ENCODE assay signal across 21 mouse cellular contexts in genomic region chr9:70304901-70305300, GRCm38 (mm10).
A peak's percentile ranks its signal among the peaks of the same experiment; 100 is the strongest.
DNase-seq lines count a peak whose midpoint lies in the region; ATAC-seq and TF ChIP-seq lines count a peak whose summit lies in the region.
"Had no signal": no experiment of that assay in that cellular context is flagged by ENCODE, and none has a peak within 500 bp of the region (broad histone marks: within the 10 kb centered on the region; RNA-seq: fewer than 3 reads in every experiment).

No protein-coding gene starts in this region.

- H3K27me3 ChIP-seq in spleen, adult 2 months (ENCODE audit: control insufficient read depth, insufficient read depth, low read length): no peaks in the 10 kb centered on the region
- H3K27me3 ChIP-seq in midbrain, embryonic 15.5 days (replicated peaks): no peaks in the 10 kb centered on the region
- H3K27me3 ChIP-seq: embryonic facial prominence, embryonic 13.5 days; forebrain, embryonic 12.5 days; heart, embryonic 12.5 days; hindbrain, embryonic 12.5 days; Patski had no signal

- peak overlapping the region; percentile 52 for H3K27ac ChIP-seq in spleen, adult 2 months (ENCODE audit: insufficient read depth, low read length)
- H3K27ac ChIP-seq in midbrain, embryonic 15.5 days: no peak overlapping the region
- H3K27ac ChIP-seq: embryonic facial prominence, embryonic 13.5 days; forebrain, embryonic 12.5 days; hindbrain, embryonic 12.5 days had no signal

- WGBS in spleen, adult 2 months: 18% methylated on average over 8 of the region's 8 CpGs
- 96% methylated on average over 8 of the region's 8 CpGs for WGBS in midbrain, embryonic 15.5 days

- peaks cover 9% of the 10 kb centered on the region for H3K36me3 ChIP-seq in spleen, adult 2 months (ENCODE audit: control insufficient read depth, insufficient read depth, low read length)
- H3K36me3 ChIP-seq in midbrain, embryonic 15.5 days (replicated peaks): no peaks in the 10 kb centered on the region
- H3K36me3 ChIP-seq: forebrain, embryonic 12.5 days had no signal

- H3K9ac ChIP-seq in midbrain, embryonic 15.5 days: no peak overlapping the region
- H3K9ac ChIP-seq: embryonic facial prominence, embryonic 13.5 days; forebrain, embryonic 12.5 days; heart, embryonic 12.5 days; hindbrain, embryonic 12.5 days had no signal

- TF ChIP-seq POLR2A in spleen, adult 2 months (IDR thresholded peaks at IDR 0.05; ENCODE audit: low read depth, low read length): no peak

- no peak overlapping the region for H3K4me2 ChIP-seq in midbrain, embryonic 15.5 days
- H3K4me2 ChIP-seq: embryonic facial prominence, embryonic 13.5 days; forebrain, embryonic 12.5 days; heart, embryonic 12.5 days; hindbrain, embryonic 12.5 days had no signal

- H3K9me3 ChIP-seq in midbrain, embryonic 15.5 days: no peaks in the 10 kb centered on the region
- H3K9me3 ChIP-seq: forebrain, embryonic 12.5 days; hindbrain, embryonic 12.5 days had no signal

- ATAC-seq in common myeloid progenitor, adult 5-6 weeks (replicated peaks; ENCODE audit: low read depth, poor library complexity, severe bottlenecking): peak; percentile 36; the same call in 1 of the 2 replicates
- no peak for ATAC-seq in midbrain, embryonic 15.5 days (replicated peaks)
- ATAC-seq: activated CD4-positive, CD25-positive, alpha-beta regulatory T cell, adult 4 months; forebrain, embryonic 16.5 days; hindbrain, embryonic 16.5 days; Patski had no signal

- H3K4me1 ChIP-seq in spleen, adult 2 months (ENCODE audit: control insufficient read depth, insufficient read depth, insufficient read length): peaks cover 28% of the 10 kb centered on the region; the same call in 1 of the 2 replicates
- H3K4me1 ChIP-seq in midbrain, embryonic 15.5 days: no peaks in the 10 kb centered on the region
- H3K4me1 ChIP-seq: heart, embryonic 12.5 days had no signal

- intact Hi-C loops in heart, postnatal 14 days (cut with DNase I): no loop called here

- H3K4me3 ChIP-seq in spleen, adult 2 months (ENCODE audit: extremely low read depth, insufficient read depth, insufficient read length): no peak overlapping the region
- no peak overlapping the region for H3K4me3 ChIP-seq in midbrain, embryonic 15.5 days
- H3K4me3 ChIP-seq: embryonic facial prominence, embryonic 13.5 days; forebrain, embryonic 12.5 days; heart, embryonic 12.5 days; hindbrain, embryonic 12.5 days had no signal

- DNase-seq in A20 (ENCODE audit: low read depth, low spot score): peak; percentile 90
- DNase-seq in B cell, adult 2 months: peak; percentile 71 to 72
- peak; percentile 52 to 57 for DNase-seq in spleen, adult 2 months (ENCODE audit: low read depth in 1 of 2, low spot score in 2 of 2)
- DNase-seq in right cerebral cortex, postnatal 14 days: no peak
- no peak for DNase-seq in kidney, adult 9 months
- no peak for DNase-seq in heart, postnatal 14 days
- DNase-seq: adrenal gland, postnatal 14 days; cerebellum, adult 9-10 months; cerebellum, postnatal 25 days; gastrocnemius, postnatal 14 days; heart, postnatal 4 days had no signal

- TF ChIP-seq CTCF in spleen, adult 2 months (IDR thresholded peaks at IDR 0.05; ENCODE audit: extremely low read depth, insufficient read depth, insufficient read length, insufficient replicate concordance): no peak

Comparison
In these comparisons a context has a peak if more than half of its experiments do, and no peak if none do; other contexts are left out.
1. DNase-seq: peak in A20 (single experiment), B cell, adult 2 months (2 of 2) and spleen, adult 2 months (2 of 2); none in right cerebral cortex, postnatal 14 days (single experiment), kidney, adult 9 months (single experiment) and heart, postnatal 14 days (0 of 2).